Mouse (Mus musculus): ENCODE data around the gene Olfr263. TPM values are rescaled to one million over a fixed set of nuclear protein-coding genes. Genes with fewer than 3 reads are reported as not detected.

Olfr263 gene
- polyA plus RNA-seq, 1 experiment from 2014 or later: not detected

DNA sequence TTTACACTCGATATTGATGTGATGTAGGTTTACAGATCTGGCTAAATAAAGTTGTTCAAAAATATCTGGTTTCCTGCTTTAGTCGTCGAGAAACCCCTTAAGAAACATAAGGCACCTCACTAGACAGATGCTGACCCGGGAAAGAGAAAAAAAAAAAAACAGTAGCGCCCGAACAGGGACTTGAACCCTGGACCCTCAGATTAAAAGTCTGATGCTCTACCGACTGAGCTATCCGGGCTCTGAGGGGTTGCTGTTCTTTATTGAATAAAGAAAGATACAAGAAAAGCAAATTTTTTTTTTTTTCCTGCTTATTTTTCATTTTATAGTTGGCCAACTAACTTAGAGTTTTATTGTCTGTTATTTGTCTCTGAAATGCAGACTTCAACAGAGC lies 38.5 kb downstream of the Olfr263 start:
- peak; percentile 52; the same call in 1 of the 2 replicates for ATAC-seq (ENCODE audit: low FRiP score)
- WGBS: under 1% methylated on average over 8 of the region's 8 CpGs
- no peak overlapping the region for H3K27ac ChIP-seq (ENCODE audit: low read depth, low read length)
- no peaks in the 10 kb centered on the region for H3K36me3 ChIP-seq (ENCODE audit: control insufficient read depth, insufficient read depth, low read length)
- H3K4me1 ChIP-seq (replicated peaks; ENCODE audit: control insufficient read depth, insufficient read depth, low read length): no peaks in the 10 kb centered on the region
- H3K27me3 ChIP-seq (ENCODE audit: control insufficient read depth, insufficient read depth, low read length): no peaks in the 10 kb centered on the region
- H3K4me2 ChIP-seq (replicated peaks; ENCODE audit: low read depth, low read length): peak overlapping the region; percentile 76
- no peaks in the 10 kb centered on the region for H3K9me3 ChIP-seq (ENCODE audit: control insufficient read depth, low read length)
- DNase-seq (ENCODE audit: low spot score): peak; percentile 65
- H3K4me3 ChIP-seq (ENCODE audit: low read depth, low read length): peak overlapping the region; percentile 48
- no peak overlapping the region; the same call in 1 of the 2 replicates for H3K9ac ChIP-seq (ENCODE audit: low read depth, low read length)

GRCm38 (mm10) chr13:21168371-21169011 lies 39.1 kb downstream of the Olfr263 start:
- Histone ChIP-seq H3K27ac (ENCODE audit: low read depth, low read length) (no peak overlapping the region), H3K9ac (ENCODE audit: low read depth, low read length) (peak overlapping the region; percentile 4; the same call in 1 of the 2 replicates), H3K4me2 (replicated peaks; ENCODE audit: low read depth, low read length) (peak overlapping the region; percentile 76), H3K36me3 (ENCODE audit: control insufficient read depth, insufficient read depth, low read length) (no peaks in the 10 kb centered on the region), H3K4me1 (replicated peaks; ENCODE audit: control insufficient read depth, insufficient read depth, low read length) (no peaks in the 10 kb centered on the region), H3K9me3 (ENCODE audit: control insufficient read depth, low read length) (no peaks in the 10 kb centered on the region), H3K27me3 (ENCODE audit: control insufficient read depth, insufficient read depth, low read length) (no peaks in the 10 kb centered on the region), H3K4me3 (ENCODE audit: low read depth, low read length) (peak overlapping the region; percentile 48)
- peak; percentile 65 for DNase-seq (ENCODE audit: low spot score)
- WGBS: under 1% methylated on average over 16 of the region's 16 CpGs
- no peak for ATAC-seq (ENCODE audit: low FRiP score)

DNA sequence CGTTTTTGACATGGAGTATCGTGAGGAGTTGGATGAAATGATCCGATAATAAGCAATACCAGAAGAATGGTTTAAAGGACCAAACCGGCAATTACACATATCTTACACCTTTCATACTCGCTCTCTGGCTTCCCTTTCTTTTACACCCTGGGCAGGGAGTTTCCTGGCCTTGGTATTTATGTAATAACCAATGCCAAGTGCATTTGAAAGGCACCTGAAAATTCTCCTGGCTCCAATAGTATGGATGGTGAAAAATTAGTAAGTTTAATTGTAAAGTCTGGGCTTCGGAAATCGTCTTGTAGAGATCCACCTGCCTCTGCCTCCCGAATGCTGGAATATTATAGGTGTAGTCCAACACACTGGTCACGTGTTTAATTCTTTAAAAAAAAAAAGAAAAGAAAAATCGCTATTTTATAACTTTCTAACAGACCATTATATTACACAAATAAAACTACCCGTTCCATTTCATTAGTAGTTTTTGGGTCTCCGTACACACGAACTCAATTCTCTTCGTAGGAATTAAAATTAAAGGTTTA lies 39.8 kb downstream of the Olfr263 start:
- Histone ChIP-seq H3K4me2 (replicated peaks; ENCODE audit: low read depth, low read length) (peak overlapping the region; percentile 76), H3K9me3 (ENCODE audit: control insufficient read depth, low read length) (no peaks in the 10 kb centered on the region), H3K9ac (ENCODE audit: low read depth, low read length) (no peak overlapping the region; the same call in 1 of the 2 replicates), H3K36me3 (ENCODE audit: control insufficient read depth, insufficient read depth, low read length) (no peaks in the 10 kb centered on the region), H3K27ac (ENCODE audit: low read depth, low read length) (no peak overlapping the region), H3K4me1 (replicated peaks; ENCODE audit: control insufficient read depth, insufficient read depth, low read length) (no peaks in the 10 kb centered on the region), H3K27me3 (ENCODE audit: control insufficient read depth, insufficient read depth, low read length) (no peaks in the 10 kb centered on the region), H3K4me3 (ENCODE audit: low read depth, low read length) (peak overlapping the region; percentile 48)
- WGBS: 4% methylated on average over 14 of the region's 14 CpGs
- ATAC-seq (ENCODE audit: low FRiP score): no peak
- DNase-seq (ENCODE audit: low spot score): peak; percentile 30

GRCm38 (mm10) chr13:21169657-21170430 lies 40.4 kb downstream of the Olfr263 start:
- Histone ChIP-seq H3K9ac (ENCODE audit: low read depth, low read length) (no peak overlapping the region), H3K4me3 (ENCODE audit: low read depth, low read length) (peak overlapping the region; percentile 48), H3K4me2 (replicated peaks; ENCODE audit: low read depth, low read length) (peak overlapping the region; percentile 32), H3K36me3 (ENCODE audit: control insufficient read depth, insufficient read depth, low read length) (no peaks in the 10 kb centered on the region), H3K27ac (ENCODE audit: low read depth, low read length) (no peak overlapping the region), H3K27me3 (ENCODE audit: control insufficient read depth, insufficient read depth, low read length) (no peaks in the 10 kb centered on the region; the same call in 1 of the 2 replicates), H3K9me3 (ENCODE audit: control insufficient read depth, low read length) (no peaks in the 10 kb centered on the region), H3K4me1 (replicated peaks; ENCODE audit: control insufficient read depth, insufficient read depth, low read length) (no peaks in the 10 kb centered on the region)
- under 1% methylated on average over 39 of the region's 39 CpGs for WGBS
- peak; percentile 75 for ATAC-seq (ENCODE audit: low FRiP score)
- DNase-seq (ENCODE audit: low spot score): peak; percentile 84

DNA sequence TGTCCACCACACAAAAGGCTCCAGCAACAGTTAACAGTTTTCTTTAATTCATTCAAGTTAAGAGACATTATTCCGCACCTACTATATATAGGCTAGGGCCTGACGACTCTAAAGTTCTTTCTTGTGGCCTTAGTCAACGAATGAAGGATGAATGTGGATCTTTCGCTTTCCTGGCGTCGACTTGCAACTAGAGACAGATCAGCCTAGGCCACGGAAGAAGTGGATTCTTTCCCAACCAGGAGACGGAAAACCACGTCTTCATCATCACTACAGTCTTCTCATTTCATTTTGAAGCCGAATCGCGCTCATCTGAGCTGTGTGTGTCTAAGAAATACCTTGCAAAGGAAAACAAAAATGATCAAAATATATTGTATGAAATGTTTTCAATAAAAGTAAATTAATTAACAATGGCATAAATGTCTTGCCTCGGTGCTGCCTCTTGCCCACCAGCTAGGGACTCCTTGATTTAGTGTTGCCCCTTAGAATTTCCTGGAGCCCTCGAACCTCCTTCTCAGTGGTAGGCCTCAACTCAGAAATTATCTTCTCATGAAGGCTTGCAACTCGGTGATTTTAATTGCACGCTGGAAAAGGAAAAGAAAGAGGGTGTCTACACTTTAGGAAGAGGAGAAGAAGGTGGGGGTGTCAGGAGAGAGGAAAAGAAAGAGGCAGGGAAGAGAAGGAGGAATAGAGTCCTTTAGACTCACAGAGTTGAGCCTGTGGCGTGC lies 41.2 kb downstream of the Olfr263 start:
- H3K9ac ChIP-seq (ENCODE audit: low read depth, low read length): no peak overlapping the region
- no peak for DNase-seq (ENCODE audit: low spot score)
- no peaks in the 10 kb centered on the region for H3K4me1 ChIP-seq (replicated peaks; ENCODE audit: control insufficient read depth, insufficient read depth, low read length)
- no peak for ATAC-seq (ENCODE audit: low FRiP score)
- H3K27ac ChIP-seq (ENCODE audit: low read depth, low read length): no peak overlapping the region
- peak overlapping the region; percentile 52 for H3K4me2 ChIP-seq (replicated peaks; ENCODE audit: low read depth, low read length)
- WGBS: 33% methylated on average over 17 of the region's 17 CpGs
- no peaks in the 10 kb centered on the region; the same call in 1 of the 2 replicates for H3K27me3 ChIP-seq (ENCODE audit: control insufficient read depth, insufficient read depth, low read length)
- peak overlapping the region; percentile 41 for H3K4me3 ChIP-seq (ENCODE audit: low read depth, low read length)
- H3K36me3 ChIP-seq (ENCODE audit: control insufficient read depth, insufficient read depth, low read length): no peaks in the 10 kb centered on the region
- no peaks in the 10 kb centered on the region for H3K9me3 ChIP-seq (ENCODE audit: control insufficient read depth, low read length)

DNA sequence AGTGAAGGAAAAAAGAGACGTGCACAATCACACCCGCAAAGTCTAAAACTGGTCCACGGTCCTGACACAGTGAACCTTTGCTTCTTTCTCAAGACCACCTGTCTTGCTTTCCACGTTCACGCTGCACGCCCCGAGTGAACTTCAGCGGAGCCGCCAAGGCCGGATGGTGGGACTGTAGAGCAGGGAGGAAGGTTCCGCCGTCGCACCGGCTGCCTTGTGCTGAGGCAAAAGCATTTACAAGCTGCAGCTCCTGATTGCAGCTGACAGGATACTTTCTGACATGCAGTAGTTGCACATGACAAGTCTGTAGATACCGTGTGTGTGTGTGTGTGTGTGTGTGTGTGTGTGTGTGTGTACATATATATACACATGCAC lies 41.7 kb downstream of the Olfr263 start:
- Histone ChIP-seq H3K4me1 (replicated peaks; ENCODE audit: control insufficient read depth, insufficient read depth, low read length) (no peaks in the 10 kb centered on the region), H3K27ac (ENCODE audit: low read depth, low read length) (no peak overlapping the region), H3K9ac (ENCODE audit: low read depth, low read length) (0 out of 2 replicates have a peak overlapping the region, but pooled peaks have one; percentile 2), H3K4me3 (ENCODE audit: low read depth, low read length) (peak overlapping the region; percentile 41), H3K36me3 (ENCODE audit: control insufficient read depth, insufficient read depth, low read length) (no peaks in the 10 kb centered on the region), H3K9me3 (ENCODE audit: control insufficient read depth, low read length) (no peaks in the 10 kb centered on the region), H3K27me3 (ENCODE audit: control insufficient read depth, insufficient read depth, low read length) (no peaks in the 10 kb centered on the region; the same call in 1 of the 2 replicates), H3K4me2 (replicated peaks; ENCODE audit: low read depth, low read length) (peak overlapping the region; percentile 52)
- DNase-seq (ENCODE audit: low spot score): peak; percentile 50
- ATAC-seq (ENCODE audit: low FRiP score): no peak
- WGBS: 5% methylated on average over 15 of the region's 15 CpGs

GRCm38 (mm10) chr13:21171600-21172150 lies 42.2 kb downstream of the Olfr263 start:
- under 1% methylated on average over 12 of the region's 12 CpGs for WGBS
- Histone ChIP-seq H3K27ac (ENCODE audit: low read depth, low read length) (no peak overlapping the region), H3K9ac (ENCODE audit: low read depth, low read length) (peak overlapping the region; percentile 24; the same call in 1 of the 2 replicates), H3K4me1 (replicated peaks; ENCODE audit: control insufficient read depth, insufficient read depth, low read length) (no peaks in the 10 kb centered on the region), H3K36me3 (ENCODE audit: control insufficient read depth, insufficient read depth, low read length) (no peaks in the 10 kb centered on the region), H3K4me2 (replicated peaks; ENCODE audit: low read depth, low read length) (peak overlapping the region; percentile 52), H3K27me3 (ENCODE audit: control insufficient read depth, insufficient read depth, low read length) (no peaks in the 10 kb centered on the region; the same call in 1 of the 2 replicates), H3K9me3 (ENCODE audit: control insufficient read depth, low read length) (no peaks in the 10 kb centered on the region), H3K4me3 (ENCODE audit: low read depth, low read length) (peak overlapping the region; percentile 41)
- DNase-seq (ENCODE audit: low spot score) (peak; percentile 67), ATAC-seq (ENCODE audit: low FRiP score) (no peak)
